Mouse (Mus musculus) ES-E14 (cell line): ENCODE results near the gene Csrnp3.

Experiments used
- CHD2 ChIP-seq: IDR thresholded peaks from 2 replicates; pipeline ENCODE4 v1.6.1; 2014; ENCODE audit warnings: mild to moderate bottlenecking, low read depth, low read length, inconsistent platforms
- ZC3H11A ChIP-seq: IDR thresholded peaks from 2 replicates; pipeline ENCODE4 v1.6.1; 2012; ENCODE audit warnings: low read depth, mild to moderate bottlenecking, inconsistent platforms, low read length, borderline replicate concordance
- ZNF384 ChIP-seq: IDR thresholded peaks from 2 replicates; pipeline ENCODE4 v1.6.1; 2012; ENCODE audit warnings: low read depth, low read length, inconsistent platforms

- TF ChIP-seq ZNF384 (no peak), CHD2 (no peak), ZC3H11A (no peak)
Observed at GRCm38 (mm10) chr2:65934099-65934498, 88.5 kb downstream of the Csrnp3 start.
